Mouse (Mus musculus) olfactory bulb, adult 2 months (tissue): ENCODE measurements around the gene Mamdc4.

ENCODE experiments used
- CTCF ChIP-seq: fragments of 200-500 bp; IDR thresholded peaks from 2 replicates; pipeline ENCODE4 v1.5.1; 2012; ENCODE audit warnings: low read depth, mild to moderate bottlenecking, low read length, moderate library complexity; ENCODE audit not compliant: insufficient read depth
- POLR2A ChIP-seq: fragments of 200-500 bp; IDR thresholded peaks from 2 replicates; pipeline ENCODE4 v1.6.1; 2012; ENCODE audit warnings: mild to moderate bottlenecking, low read depth, low read length, moderate library complexity; ENCODE audit not compliant: insufficient read depth

DNA sequence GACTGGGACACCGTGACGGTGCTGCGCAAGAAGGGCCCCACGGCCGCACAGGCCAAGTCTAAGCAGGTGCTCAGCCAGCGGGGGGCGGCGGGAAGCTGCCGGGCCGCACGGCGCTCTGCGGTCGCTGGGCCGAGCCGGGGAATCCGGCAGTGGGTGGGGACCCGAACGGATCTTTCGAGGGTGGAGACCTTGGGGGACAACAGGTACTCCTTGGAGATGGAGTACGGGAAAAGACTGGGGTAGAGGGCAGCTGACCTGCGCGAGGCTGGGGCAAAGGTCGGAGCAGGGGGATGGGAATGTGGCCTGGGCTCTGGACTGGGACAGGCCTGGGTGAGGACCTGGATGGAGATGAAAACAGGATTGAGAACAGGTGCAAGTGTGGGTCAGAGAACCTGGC, 16.7 kb downstream of the Mamdc4 start:
- no peak for TF ChIP-seq CTCF
- no peak for TF ChIP-seq POLR2A
